Mouse (Mus musculus) ovary, postnatal 10 days (tissue): ENCODE measurements around the gene Kif16b.

Experiments used
- DNase-seq: peaks from one replicate; pipeline ENCODE4 v3.0.0; 2022; ENCODE audit warnings: low spot score

Kif16b gene

DNA sequence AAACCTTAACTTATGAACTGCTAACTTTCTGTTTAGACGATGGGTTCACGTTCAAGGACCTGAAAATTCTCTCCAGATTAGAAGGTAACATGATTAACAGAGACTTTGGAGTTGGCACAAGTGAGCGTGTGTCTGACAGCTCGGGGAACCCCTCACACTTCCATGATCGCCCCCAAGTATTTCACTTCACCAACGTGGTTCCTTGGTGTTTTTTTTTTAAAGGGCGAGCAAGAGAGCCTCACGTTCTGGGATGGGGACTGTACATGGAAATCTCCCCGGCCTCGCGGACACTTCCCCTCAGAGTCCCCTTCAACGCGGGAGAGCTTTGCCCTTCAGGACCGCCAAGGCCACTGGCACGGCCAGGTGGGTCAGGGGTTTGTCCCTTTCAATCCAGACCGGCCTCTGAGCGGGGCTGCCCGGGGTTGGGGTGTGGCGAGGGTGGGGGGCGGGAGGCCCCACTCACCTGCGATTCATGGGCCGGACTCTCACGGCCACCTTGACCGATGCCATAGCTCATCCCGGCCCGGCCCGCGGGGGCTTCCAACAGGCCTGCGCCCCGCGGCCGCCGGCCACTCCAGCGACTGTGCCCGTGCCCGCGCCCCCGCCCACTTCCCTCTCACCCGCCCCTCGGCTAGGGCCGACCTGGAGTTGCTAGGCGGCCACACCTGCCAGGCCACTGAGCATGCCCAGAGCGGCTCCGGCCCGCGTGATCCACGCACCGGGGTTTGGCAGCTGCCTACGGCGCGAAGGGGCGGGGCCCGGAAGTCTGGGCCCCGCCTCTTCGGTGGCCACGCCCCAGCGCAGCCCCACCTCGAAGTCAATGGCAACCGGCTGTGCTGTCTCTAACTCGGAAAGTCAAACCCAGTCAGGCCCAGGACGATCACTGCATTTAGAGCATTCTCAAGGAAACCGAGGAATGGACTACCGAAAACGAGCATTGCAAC is at the start of gene Kif16b:
Gene Kif16b (minus strand): TSS at position 670 of the 944 bp plus-strand sequence.
- DNase-seq: peak; percentile 92

DNA sequence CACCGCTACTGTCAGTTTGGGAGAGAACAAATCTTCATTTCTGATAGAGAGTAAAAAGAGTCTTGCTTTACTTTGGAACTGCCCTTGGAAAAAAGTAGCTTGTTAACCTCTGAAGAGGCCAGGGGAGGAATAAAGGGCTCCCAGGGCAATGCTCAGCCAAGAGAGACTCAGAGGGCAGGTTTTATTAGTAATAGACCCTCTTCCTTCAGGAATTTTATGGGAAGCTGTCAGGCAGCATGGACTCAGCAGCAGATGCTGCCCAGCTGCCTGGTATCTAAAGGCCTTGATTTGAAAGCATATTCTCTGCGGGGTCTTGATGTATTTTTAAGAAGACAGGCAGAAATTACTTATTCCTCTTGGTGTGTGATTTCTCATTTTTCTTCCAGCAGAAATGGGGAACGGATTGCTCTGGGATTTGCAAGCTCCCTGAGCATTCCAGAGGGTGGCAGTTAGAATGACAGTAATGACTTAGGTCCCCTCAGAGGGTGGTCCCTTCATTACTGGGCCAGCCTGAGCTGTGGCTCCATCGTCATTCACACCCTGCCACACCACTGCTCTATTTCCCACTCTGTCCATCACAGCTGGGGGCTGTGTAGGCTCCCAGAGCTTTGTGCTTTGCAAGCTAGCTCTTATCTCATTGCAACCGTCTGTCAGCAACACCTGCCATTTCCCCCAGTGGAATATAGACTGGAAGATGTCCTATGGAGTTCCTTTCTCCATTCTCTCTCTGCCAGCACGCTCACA is 39.7 kb upstream of the Kif16b start:
- no peak for DNase-seq

DNA sequence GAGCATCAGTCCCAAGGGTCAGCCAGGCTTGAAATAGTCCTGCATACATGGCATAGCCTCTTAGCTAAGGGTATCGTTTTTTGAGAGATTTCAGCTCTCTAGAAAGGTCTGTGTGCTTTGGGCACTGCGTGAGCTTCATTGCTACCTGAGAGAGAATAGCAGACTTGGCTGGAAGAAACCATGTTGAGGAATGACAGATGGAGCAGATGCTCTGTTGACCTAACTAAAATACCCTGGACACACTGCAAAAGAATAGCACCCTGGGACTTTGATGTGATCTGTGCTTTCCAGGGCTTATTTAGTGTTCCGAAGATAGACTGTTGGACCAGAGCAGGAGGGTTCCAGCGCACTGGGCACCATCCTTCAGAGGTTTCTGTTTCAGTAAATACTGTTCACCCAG is 29.1 kb upstream of the Kif16b start:
- no peak for DNase-seq

DNA sequence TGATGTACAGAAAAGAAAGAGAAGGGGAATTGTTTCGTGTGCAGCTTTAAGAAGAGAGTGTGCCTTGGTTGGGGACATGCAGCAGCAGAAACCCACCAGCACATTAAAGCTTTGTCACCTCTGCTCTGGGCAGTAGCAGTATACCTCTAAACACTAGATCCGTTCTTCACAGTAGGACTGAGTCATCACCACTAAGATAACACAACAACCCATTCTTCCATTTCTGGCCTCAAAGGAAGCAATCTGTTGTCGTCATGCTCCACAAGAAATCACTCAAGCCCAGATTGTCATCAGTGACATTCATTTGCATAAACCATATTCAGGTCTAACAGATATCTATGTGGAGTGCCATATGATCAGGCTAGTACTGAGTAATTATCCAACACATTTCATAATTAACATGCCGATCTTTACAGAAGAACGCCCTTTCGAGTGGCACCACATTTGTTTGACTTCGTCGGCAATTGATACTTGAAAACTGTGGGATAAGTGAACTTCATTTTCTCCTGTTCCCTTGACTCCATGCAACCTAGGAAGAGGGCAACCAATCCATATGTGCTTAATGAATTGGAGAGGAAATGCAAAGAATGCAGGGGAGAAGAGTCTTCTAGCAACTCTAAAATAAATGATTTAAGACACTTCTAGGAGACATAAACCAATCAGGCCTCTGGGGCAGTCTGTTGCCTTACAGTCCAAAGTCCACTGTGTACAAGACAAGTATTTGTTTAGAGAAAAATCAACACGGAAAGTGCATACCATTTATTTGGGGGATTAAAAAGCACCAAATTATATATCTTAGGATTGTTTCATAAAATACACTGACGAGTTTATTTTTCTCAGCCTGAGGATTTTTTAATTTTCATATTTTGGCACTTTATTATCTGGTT is 28.1 kb upstream of the Kif16b start:
- DNase-seq: no peak

DNA sequence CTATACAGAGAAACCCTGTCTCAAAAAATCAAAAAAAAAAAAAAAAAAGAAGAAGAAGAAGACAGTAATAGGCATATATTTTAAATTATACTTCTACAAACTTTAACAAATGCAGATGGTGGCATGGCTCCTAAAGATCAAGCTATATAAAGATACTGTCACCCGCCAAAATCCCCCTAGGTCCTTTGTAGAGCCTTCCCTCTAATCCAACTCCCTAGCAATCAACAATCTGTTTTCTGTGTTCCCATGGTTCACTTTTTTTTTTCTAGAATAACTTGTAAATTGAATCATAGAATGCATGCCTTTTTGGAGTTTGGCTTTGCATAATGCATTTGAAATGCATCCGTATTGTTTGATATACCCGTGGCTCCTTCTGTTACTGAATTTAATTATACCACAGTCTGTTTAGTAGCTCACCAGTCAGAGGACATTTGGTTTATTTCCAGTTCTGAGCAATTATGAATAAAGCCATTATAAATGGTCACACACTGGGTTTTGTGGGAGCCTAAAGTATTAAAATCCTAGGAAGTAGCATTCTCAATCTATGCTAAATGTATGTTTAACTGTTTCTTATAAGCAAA is 9.6 kb upstream of the Kif16b start:
- no peak for DNase-seq

DNA sequence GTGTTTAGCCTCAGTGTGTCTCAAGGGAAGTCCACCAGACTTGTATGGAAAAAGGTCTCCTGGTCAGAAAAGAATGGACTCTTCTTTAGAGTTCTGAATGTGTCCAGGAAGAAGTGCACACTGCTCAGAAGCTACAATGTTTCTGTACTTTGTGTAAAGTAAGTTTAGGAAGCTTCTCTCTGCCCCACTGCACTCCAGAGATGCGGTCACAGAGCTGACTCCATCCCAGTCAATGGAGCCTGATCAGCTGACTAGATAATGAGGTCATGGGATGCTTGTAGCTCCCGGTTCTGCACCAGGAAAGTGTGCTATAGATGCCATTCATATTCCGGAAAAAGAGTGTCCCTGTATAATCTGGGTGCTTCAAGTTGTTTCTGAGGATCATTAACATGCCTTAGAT is 7.9 kb upstream of the Kif16b start:
- no peak for DNase-seq

DNA sequence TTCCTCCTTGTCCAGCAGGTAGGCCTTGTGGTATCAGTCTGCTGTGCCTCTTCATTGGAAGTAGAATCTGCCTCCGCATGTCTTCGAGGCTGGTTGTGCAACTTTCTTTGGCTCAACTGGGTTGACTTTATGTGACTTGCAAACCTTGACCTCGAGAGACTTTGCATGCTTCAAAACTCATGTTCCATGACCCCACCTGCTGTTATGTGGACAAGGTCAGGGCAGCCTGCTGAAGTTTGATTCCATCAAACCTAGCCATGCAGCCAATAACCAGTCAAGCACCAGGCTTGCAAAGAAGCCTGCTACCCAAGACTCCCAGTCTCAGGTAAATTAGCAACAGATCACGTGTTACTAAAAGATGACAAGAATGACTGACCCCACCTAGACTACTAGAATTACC is 5.7 kb upstream of the Kif16b start:
- no peak for DNase-seq

DNA sequence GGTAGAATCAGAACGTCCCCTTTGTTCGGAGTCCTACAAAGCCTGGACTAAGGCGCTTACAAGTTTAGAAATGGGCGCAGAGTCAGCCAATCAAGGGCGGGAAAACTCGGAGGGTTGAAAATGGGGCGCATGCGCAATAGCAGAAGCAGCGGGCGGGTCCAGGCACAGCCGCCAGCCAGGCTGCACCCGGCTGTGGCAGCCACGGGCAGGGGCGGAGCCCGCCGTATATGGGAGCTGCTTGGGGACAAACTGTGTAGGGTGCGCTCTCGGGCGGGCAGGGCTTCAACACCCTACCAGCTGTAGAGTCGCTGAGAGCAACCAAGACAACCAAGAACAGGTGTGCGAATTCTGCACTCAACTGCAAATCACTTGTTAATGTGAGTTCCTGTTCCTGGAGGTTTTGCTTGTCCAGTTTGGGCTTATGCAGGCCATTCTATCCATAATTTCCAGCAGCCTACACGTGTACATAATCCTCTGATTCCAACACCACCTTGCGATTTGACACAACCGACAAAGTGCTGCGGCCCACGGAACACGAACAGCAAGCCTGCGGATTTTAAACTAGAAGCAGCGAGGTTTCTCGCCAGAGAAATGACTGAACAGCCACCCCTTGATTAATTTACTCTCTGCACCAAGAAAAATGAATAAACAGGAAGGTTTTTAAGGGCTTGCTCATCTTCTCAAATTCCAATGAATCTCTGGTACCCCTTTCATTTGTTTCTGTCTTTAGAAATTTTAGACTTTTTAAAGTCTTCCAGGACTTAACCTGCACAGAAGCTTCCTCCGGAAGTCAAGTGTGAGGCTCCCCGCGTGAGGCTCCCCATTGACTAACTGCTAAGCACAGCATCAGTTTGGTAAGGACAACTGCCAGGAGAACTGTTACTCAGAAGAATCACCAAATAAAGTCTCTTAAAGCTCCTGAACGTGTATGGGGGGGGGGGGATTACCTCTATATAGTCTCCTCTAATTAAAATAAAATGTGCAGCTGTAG is 1.9 kb upstream of the Kif16b start:
- DNase-seq: peak; percentile 76

DNA sequence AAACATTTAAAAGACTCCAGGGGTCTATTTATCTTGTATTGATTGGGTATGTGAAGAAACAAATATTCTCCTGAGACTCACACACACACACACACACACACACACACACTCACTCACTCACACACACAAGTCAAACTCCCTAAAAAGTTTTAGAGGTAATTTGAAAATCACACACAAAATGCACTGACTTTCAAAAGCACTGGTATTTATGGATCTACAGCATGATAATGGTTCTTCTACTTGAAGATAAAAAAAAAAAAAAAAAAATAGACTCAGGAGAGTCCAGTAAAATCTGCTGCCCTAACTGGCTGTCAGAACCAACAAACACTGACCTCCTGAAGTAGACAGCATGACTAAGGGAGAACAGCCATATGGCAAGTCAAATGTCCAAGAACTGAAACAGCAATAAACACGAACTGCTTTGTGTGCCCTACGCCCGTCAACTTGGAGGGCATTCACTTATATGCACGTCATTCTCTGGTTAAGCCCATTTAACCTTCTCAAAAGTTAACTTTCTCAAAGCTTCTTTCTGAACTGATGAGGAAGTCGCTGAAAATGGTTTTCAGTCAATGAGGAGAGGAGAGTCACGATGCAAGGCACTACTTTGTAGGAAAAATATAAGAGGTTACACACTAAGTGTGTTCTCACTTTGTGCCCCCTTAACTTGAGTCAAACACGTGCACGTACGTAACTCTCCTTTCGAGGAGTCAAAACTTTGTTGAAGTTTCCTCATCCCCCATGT is 1.0 kb downstream of the Kif16b start:
- no peak for DNase-seq

DNA sequence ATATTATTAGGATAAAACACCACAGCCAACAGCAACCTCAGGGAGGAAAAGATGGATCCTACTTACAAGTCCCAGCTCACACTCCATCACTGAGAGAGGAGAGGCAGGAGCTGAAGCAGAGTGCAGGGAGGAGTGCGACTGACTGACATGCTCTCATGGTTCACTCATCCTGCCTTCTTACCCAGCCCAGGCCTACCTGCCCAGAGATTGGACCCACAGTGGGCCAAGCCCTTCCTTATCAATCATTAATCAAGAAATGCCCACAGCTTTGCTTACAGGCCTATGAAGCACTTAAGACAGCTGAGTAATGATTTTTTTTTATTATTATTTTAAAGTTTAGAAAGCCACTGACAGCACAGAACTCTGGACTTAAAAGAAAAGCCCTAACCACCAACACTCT is 7.6 kb downstream of the Kif16b start:
- DNase-seq: no peak

DNA sequence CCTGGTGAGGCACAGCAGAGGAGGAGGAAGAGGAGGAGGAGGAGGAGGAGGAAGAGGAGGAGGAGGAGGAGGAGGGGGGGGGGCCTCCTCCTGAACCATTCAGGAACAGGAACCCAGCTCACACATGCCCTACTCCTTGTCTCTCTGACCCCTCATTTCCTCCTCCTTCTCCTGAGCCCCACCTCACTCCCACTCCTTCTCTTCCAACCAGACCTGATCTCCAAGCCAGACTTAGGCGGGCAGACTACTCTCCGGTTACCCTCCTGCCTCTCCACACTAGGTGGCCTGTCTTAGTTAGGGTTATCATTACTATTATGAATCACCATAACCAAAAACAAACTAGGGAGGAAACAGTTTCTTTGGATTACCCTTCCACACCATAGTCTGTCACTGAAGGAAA is 10.0 kb downstream of the Kif16b start:
- no peak for DNase-seq

DNA sequence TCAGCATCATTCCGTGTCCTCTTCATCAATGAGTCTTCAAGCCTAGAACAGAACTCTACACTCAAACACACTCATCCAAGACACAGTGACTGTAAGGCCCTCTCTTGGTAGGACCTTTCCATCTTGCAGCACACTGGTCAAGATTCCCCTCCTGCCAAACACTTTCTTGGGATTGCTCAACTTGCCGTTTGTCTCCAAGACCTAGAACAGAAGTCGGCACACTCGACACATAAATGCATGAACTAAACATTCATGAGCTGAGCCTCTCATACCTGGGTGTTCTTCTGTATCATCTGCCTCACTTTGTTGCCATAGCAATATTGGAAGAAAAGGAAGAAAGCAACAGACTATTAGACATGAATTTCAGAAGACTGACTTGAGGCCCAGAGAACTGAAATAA is 16.9 kb downstream of the Kif16b start:
- DNase-seq: no peak

DNA sequence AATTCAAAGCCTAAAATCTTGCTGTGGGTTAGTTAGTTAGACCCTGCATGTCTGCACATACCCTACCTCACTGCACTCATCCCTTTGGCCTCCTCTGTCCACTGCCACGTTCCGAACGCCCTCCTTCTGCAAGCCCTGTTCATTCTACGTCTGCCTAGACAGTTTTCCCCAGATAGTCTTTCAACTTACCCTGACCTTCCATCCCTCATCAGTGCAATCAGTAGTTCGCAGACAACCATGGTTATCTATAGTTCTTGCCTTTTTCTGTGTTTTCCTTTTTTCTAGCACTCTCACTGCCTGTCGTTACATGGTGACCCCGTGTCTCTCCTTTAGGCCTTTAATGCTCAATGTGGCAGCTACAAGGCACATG is 17.7 kb downstream of the Kif16b start:
- no peak for DNase-seq

DNA sequence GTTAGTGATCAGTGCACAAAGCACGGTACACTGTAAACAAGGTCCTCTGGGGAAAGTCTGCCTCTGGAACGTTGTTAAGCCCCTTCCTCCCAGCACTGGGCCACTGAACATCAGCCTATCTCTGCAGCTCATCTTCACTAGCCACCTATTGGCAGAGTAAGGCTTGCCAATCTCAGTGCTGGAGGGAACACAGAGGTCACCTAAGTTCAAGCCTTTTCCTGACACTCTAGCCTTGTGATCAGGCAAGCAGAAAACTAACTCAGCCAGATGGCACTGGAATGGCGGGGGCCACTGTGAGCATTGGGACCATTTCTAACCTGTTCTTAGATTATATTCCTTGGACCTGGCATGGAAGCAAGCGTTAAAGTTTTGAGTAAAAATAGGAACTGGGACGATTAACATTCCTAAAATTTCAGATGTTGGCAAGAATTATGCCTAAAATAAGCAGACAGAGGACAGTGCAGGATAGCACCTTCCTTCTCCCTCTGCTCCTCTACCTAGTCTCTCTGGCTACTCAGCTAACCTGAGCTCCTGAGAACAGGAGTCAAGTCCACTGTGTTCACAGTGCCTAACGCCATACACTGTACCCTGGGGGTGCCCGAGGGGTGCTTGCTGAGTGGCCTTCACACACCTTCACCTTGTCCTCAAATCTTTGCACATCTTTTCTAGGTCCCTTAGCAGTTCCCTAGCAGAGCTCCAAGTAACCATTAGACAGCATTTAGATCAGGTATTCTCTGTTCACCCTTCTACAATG is 18.3 kb downstream of the Kif16b start:
- DNase-seq: no peak

DNA sequence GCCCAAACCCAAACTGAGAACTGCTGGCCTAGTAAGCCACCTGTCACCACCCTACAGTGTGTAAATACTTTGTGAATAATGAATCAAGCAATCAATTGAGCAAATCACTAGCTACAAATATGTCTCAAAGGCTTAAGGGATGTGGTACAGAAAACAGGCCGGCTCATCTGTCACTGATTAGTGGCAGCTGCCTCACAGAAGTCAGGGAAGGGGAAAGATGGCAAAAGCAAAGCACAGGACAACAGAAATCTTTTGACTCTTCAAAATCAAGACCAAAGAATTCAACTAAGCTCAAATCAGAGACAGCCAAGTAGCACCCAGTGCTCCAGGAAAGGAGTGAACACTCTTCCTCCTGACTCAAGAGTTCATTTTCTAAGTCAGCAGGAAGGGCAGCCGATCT is 18.9 kb downstream of the Kif16b start:
- DNase-seq: no peak

DNA sequence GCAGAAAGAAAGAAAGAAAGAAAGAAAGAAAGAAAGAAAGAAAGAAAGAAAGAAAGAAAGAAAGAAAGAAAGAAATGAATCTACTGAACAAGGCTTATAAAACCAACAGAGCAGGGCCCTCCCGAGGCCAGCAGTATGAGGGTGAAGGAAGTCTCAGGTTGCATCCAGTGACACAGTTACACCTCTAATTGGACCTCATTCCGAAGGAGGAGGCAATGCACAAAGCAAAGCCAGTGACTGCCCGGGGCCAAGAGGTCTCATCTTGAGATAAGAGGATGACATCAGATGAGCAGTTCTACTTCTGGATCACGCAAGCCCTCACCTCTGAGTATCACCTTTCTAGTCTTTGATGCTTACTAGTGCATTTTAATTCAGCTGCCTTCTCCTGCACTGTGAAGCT is 20.2 kb downstream of the Kif16b start:
- DNase-seq: no peak

DNA sequence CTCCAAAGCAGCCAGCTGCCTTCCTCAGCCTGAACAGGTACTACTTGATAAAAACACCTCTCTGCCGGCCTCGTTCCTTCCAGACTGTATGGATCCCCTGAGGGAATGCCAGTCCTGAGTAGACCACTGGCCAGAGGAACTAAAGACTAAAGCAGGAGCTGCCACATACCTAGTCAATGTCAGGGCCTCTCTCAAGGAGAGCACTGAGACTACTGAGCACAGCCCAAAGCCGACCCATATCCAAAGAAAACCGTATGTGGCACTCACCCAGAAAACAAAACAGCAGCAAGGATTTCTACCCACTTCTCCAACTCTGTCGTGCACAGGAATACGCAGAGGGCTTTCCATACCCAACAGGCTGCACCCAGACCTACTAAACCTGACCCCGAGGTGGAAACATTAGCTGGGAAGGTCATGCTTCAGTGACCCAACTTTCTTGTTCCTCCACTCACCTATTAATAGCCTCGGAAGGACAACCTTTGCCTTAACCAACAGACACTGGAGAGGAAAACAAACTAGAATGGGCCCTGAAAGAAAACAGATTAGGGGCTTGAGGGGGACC is 22.0 kb downstream of the Kif16b start:
- DNase-seq: no peak

DNA sequence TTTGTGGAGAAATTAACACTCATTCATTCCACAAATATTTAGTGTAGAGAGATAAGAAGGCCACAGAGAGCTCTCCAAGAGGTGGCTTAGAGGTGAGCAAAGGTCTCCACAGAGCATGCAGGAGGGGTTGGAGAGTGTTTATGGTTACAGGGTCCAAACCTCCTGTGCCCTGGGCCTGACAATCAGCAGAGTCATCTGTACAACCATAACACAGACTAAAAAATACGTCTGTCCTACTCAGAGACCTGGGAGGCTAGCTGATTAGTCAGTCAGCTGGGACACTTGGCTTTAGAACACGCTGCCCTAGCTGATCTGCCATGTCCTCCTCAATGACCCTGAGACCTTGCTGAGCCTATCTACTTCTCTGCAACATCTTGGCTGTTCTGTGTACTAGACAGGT is 24.7 kb downstream of the Kif16b start:
- DNase-seq: no peak

DNA sequence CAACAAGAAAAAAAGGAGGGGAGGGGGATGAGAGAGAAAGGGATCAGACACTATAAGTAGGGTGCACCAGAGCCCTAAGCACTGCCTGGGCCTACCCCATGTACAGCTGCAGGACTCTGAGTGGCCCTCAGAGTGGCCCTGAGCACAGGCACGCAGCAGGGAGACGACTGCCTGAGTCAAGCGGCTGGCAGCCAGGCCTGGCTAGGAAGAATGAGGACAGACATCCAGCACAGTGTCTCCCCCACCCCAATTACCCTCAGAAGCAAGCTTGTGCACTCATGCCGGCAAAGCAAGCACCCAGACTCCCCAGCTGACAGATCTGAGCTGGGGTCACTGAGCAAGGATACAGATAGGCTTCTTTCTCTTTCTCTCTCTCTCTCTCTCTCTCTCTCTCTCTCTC is 25.4 kb downstream of the Kif16b start:
- no peak for DNase-seq
